8 mouse cellular contexts compared by ENCODE assay signal in the genomic region with DNA sequence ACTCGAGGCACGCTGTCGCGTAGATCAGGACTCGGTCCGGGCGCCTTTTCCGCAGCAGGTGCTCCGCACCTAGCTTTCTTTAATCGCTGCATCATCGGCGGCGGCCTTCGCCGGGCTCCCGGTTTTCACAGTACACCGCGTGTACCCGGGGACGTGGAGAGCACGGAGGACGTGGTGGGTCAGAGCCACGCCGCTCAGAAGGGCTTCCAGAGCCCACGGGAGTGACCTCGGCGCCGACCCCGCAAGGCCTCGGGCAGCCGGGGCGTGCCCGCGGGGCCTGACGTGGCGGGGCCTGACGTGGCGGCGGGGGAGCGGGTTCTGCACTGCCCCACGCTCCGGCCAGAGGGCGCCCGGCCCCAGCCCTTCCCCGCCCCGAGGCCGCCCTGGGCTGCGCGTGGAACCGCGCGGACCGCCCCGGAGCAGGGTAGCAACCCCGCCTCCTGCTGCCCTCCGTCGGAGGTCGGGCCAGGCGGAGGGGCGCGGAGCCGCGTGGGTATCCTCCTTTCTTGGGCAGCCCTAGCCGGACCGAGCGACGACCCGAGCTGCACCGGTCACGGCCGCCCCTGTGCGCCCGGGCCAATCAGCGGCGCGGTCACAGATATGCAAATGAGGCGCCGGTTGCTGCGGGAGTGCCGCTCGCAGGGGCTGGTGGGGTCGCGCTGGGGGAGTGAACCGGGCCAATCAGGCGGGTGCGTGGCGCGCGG.
DNase-seq lines count a peak whose midpoint lies in the region; ATAC-seq and TF ChIP-seq lines count a peak whose summit lies in the region.

No protein-coding gene starts in this region.

- peak; percentile 73 for TF ChIP-seq CTCF in thymus, adult 2 months (IDR thresholded peaks at IDR 0.05; ENCODE audit: borderline replicate concordance, control insufficient read depth, extremely low read depth, insufficient read depth, low read length, poor library complexity)

- H3K4me2 ChIP-seq in lung, embryonic 16.5 days (ENCODE audit: low read depth, low read length), result peak overlapping the region; percentile 98

- peaks cover 21% of the 10 kb centered on the region for H3K27me3 ChIP-seq in hindbrain, embryonic 10.5 days (ENCODE audit: insufficient read depth, poor library complexity, severe bottlenecking)
- no peaks in the 10 kb centered on the region for H3K27me3 ChIP-seq in lung, embryonic 16.5 days (ENCODE audit: control insufficient read depth, insufficient read depth, low read depth, low read length)
- H3K27me3 ChIP-seq in thymus, adult 2 months (ENCODE audit: control insufficient read depth, insufficient read depth, low read length), result no peaks in the 10 kb centered on the region

- peak overlapping the region; percentile 94 for H3K4me3 ChIP-seq in hindbrain, embryonic 10.5 days
- peak overlapping the region; percentile 83 for H3K4me3 ChIP-seq in lung, embryonic 16.5 days (ENCODE audit: low read length)
- peak overlapping the region; percentile 64 for H3K4me3 ChIP-seq in thymus, adult 2 months (ENCODE audit: control insufficient read depth, insufficient read depth, low read length)

- no peak for TF ChIP-seq POLR2A in thymus, adult 2 months (IDR thresholded peaks at IDR 0.05; ENCODE audit: control insufficient read depth, extremely low read depth, insufficient read depth, low read length, poor library complexity)

- ATAC-seq in frontal cortex, adult (ENCODE audit: low TSS enrichment), result peak; percentile 88
- peak; percentile 99 for ATAC-seq in lung, embryonic 16.5 days (ENCODE audit: low read depth)

- peak; percentile 98 for DNase-seq in Muller cell, postnatal 12 days (ENCODE audit: inconsistent ontology term)
- peak; percentile 95 for DNase-seq in cerebellum, adult 9-10 months
- DNase-seq in hindbrain, embryonic 10.5 days (ENCODE audit: low spot score), result peak; percentile 94
- peak; percentile 94 for DNase-seq in layer of hippocampus, adult 9-11 months
- peak; percentile 96 for DNase-seq in ovary, adult 18-20 months (ENCODE audit: low spot score)
- peak; percentile 93 for DNase-seq in thymus, adult 2 months

- peaks cover 34% of the 10 kb centered on the region for H3K4me1 ChIP-seq in hindbrain, embryonic 10.5 days (replicated peaks)
- peaks cover 2% of the 10 kb centered on the region; the same call in 1 of the 2 replicates for H3K4me1 ChIP-seq in lung, embryonic 16.5 days (replicated peaks; ENCODE audit: control insufficient read depth, insufficient read depth, low read length)
- H3K4me1 ChIP-seq in thymus, adult 2 months (replicated peaks; ENCODE audit: control insufficient read depth, insufficient read depth, low read length), result no peaks in the 10 kb centered on the region

- peak overlapping the region; percentile 97 for H3K27ac ChIP-seq in hindbrain, embryonic 10.5 days
- peak overlapping the region; percentile 91 for H3K27ac ChIP-seq in lung, embryonic 16.5 days (ENCODE audit: low read length)
- H3K27ac ChIP-seq in thymus, adult 2 months (ENCODE audit: control insufficient read depth, insufficient read depth, low read length), result no peak overlapping the region

- under 1% methylated on average over 89 of the region's 89 CpGs for WGBS in hindbrain, embryonic 10.5 days
- under 1% methylated on average over 54 of the region's 89 CpGs for WGBS in lung, embryonic 16.5 days
- WGBS in thymus, adult 2 months, result under 1% methylated on average over 89 of the region's 89 CpGs

- H3K9ac ChIP-seq in lung, embryonic 16.5 days (ENCODE audit: low read length), result peak overlapping the region; percentile 77

- H3K36me3 ChIP-seq in hindbrain, embryonic 10.5 days, result no peaks in the 10 kb centered on the region
- H3K36me3 ChIP-seq in lung, embryonic 16.5 days (ENCODE audit: control insufficient read depth, insufficient read depth, low read length), result no peaks in the 10 kb centered on the region
- no peaks in the 10 kb centered on the region for H3K36me3 ChIP-seq in thymus, adult 2 months (ENCODE audit: control insufficient read depth, insufficient read depth, low read length)

- no peaks in the 10 kb centered on the region for H3K9me3 ChIP-seq in hindbrain, embryonic 10.5 days
- no peaks in the 10 kb centered on the region for H3K9me3 ChIP-seq in lung, embryonic 16.5 days (ENCODE audit: control insufficient read depth, low read length)
